Mouse (Mus musculus) forebrain, embryonic 15.5 days (tissue): ENCODE data around the gene Pih1d1. TPM values are rescaled to one million over a fixed set of nuclear protein-coding genes. Genes with fewer than 3 reads are reported as not detected.

Experiments
- ATAC-seq: fragments of 200-750 bp; cut with Nextera tagmentation; replicated peaks from 2 replicates; pipeline ENCODE4 v1.8.0; 2017; ENCODE audit warnings: mild to moderate bottlenecking, moderate TSS enrichment, moderate library complexity
- H3K27ac ChIP-seq: fragments of 300-500 bp; sonication (generic); replicated peaks from 2 replicates; pipeline ENCODE4 v1.5.1; 2015; ENCODE audit warnings: mild to moderate bottlenecking, inconsistent platforms
- H3K27me3 ChIP-seq: fragments of 300-500 bp; sonication (generic); 2 replicates; pipeline ENCODE4 v1.6.1; 2015; ENCODE audit warnings: inconsistent platforms
- H3K36me3 ChIP-seq: fragments of 300-500 bp; sonication (generic); 2 replicates; pipeline ENCODE4 v1.6.1; 2015; ENCODE audit warnings: mild to moderate bottlenecking, inconsistent platforms
- H3K4me1 ChIP-seq: fragments of 300-500 bp; sonication (generic); 2 replicates; pipeline ENCODE4 v1.6.1; 2015; ENCODE audit warnings: inconsistent platforms
- H3K4me2 ChIP-seq: fragments of 300-500 bp; sonication (generic); replicated peaks from 2 replicates; pipeline ENCODE4 v1.6.1; 2015; ENCODE audit warnings: mild to moderate bottlenecking, inconsistent platforms
- H3K4me3 ChIP-seq: fragments of 300-500 bp; sonication (generic); 2 replicates; pipeline ENCODE4 v1.5.1; 2015; ENCODE audit warnings: mild to moderate bottlenecking, inconsistent platforms
- H3K9ac ChIP-seq: fragments of 300-500 bp; sonication (generic); replicated peaks from 2 replicates; pipeline ENCODE4 v1.6.1; 2015; ENCODE audit warnings: mild to moderate bottlenecking, inconsistent platforms
- H3K9me3 ChIP-seq: fragments of 300-500 bp; sonication (generic); 2 replicates; pipeline ENCODE4 v1.6.1; 2016; ENCODE audit warnings: inconsistent platforms
- WGBS: fragments of 180-500 bp; shearing (Covaris S2); methylation state at CpG from one replicate; pipeline ENCODE4 v1.1.7; 2015; ENCODE audit warnings: mixed read lengths; 5-methylcytosine and 5-hydroxymethylcytosine counted together
- polyA plus RNA-seq: library from polyadenylated mRNA; unstranded; fragments of >200 nt; fragmentation: Nextera tagmentation; extraction: Ambion mirVana; gene quantifications from 2 replicates; pipeline ENCODE4 v1.2.1, GENCODE M21; 2015

Gene Pih1d1
- polyA plus RNA-seq, 1 experiment from 2014 or later: 96.0 TPM

- 0 out of 2 replicates have a peak, but pooled peaks cover 1% of the 10 kb centered on the region for H3K36me3 ChIP-seq
- WGBS: 2% methylated on average over 5 of the region's 5 CpGs
- H3K9ac ChIP-seq: peak overlapping the region; percentile 88
- H3K27ac ChIP-seq: peak overlapping the region; percentile 98
- peak overlapping the region; percentile 73 for H3K4me2 ChIP-seq
- no peaks in the 10 kb centered on the region for H3K27me3 ChIP-seq
- peaks cover 21% of the 10 kb centered on the region for H3K4me1 ChIP-seq
- H3K4me3 ChIP-seq: peak overlapping the region; percentile 79
- ATAC-seq: no peak
- no peaks in the 10 kb centered on the region for H3K9me3 ChIP-seq
These were observed 517 bp upstream of the Pih1d1 start for GRCm38 (mm10) chr7:45153586-45153985.

- 0 out of 2 replicates have a peak, but pooled peaks cover 2% of the 10 kb centered on the region for H3K36me3 ChIP-seq
- H3K4me3 ChIP-seq: peak overlapping the region; percentile 79
- no peaks in the 10 kb centered on the region for H3K9me3 ChIP-seq
- peak overlapping the region; percentile 98 for H3K27ac ChIP-seq
- H3K9ac ChIP-seq: 0 out of 2 replicates have a peak overlapping the region, but pooled peaks have one; percentile 6
- no peak for ATAC-seq
- peaks cover 21% of the 10 kb centered on the region for H3K4me1 ChIP-seq
- no peaks in the 10 kb centered on the region for H3K27me3 ChIP-seq
- 80% methylated on average over 12 of the region's 12 CpGs for WGBS
- peak overlapping the region; percentile 73 for H3K4me2 ChIP-seq
These were observed 951 bp downstream of the Pih1d1 start for GRCm38 (mm10) chr7:45154993-45155514.

GRCm38 (mm10) chr7:45155590-45155989, 1.5 kb downstream of the Pih1d1 start:
- Histone ChIP-seq H3K9me3 (no peaks in the 10 kb centered on the region), H3K4me3 (no peak overlapping the region; the same call in 1 of the 2 replicates), H3K9ac (no peak overlapping the region), H3K27me3 (no peaks in the 10 kb centered on the region), H3K36me3 (0 out of 2 replicates have a peak, but pooled peaks cover 2% of the 10 kb centered on the region), H3K4me1 (peaks cover 21% of the 10 kb centered on the region), H3K27ac (no peak overlapping the region), H3K4me2 (0 out of 2 replicates have a peak overlapping the region, but pooled peaks have one; percentile 73)
- 87% methylated on average over 9 of the region's 9 CpGs for WGBS
- ATAC-seq: no peak

GRCm38 (mm10) chr7:45156206-45156605, 2.1 kb downstream of the Pih1d1 start:
- Histone ChIP-seq H3K9me3 (no peaks in the 10 kb centered on the region), H3K9ac (no peak overlapping the region)
- 95% methylated on average over 15 of the region's 15 CpGs for WGBS

GRCm38 (mm10) chr7:45157459-45157858, 3.4 kb downstream of the Pih1d1 start:
- WGBS: 82% methylated on average over 14 of the region's 14 CpGs
- no peaks in the 10 kb centered on the region for H3K9me3 ChIP-seq
- H3K27ac ChIP-seq: no peak overlapping the region
- no peak overlapping the region for H3K4me3 ChIP-seq
- H3K27me3 ChIP-seq: no peaks in the 10 kb centered on the region
- H3K9ac ChIP-seq: no peak overlapping the region
- ATAC-seq: no peak
- peaks cover 23% of the 10 kb centered on the region for H3K4me1 ChIP-seq
- H3K4me2 ChIP-seq: no peak overlapping the region
- H3K36me3 ChIP-seq: 0 out of 2 replicates have a peak, but pooled peaks cover 2% of the 10 kb centered on the region

More at GRCm38 (mm10) chr7:45156206-45156605, 2.1 kb downstream of the Pih1d1 start:
- H3K36me3 ChIP-seq: 0 out of 2 replicates have a peak, but pooled peaks cover 2% of the 10 kb centered on the region
- peaks cover 15% of the 10 kb centered on the region for H3K4me1 ChIP-seq
- no peak overlapping the region for H3K27ac ChIP-seq
- H3K4me3 ChIP-seq: no peak overlapping the region
- ATAC-seq: no peak
- H3K27me3 ChIP-seq: no peaks in the 10 kb centered on the region
- no peak overlapping the region for H3K4me2 ChIP-seq

GRCm38 (mm10) chr7:45158991-45159390, 4.9 kb downstream of the Pih1d1 start:
- H3K4me1 ChIP-seq: peaks cover 28% of the 10 kb centered on the region
- WGBS: 93% methylated on average over 6 of the region's 6 CpGs
- H3K4me2 ChIP-seq: no peak overlapping the region
- H3K36me3 ChIP-seq: 0 out of 2 replicates have a peak, but pooled peaks cover 2% of the 10 kb centered on the region
- H3K4me3 ChIP-seq: no peak overlapping the region
- no peaks in the 10 kb centered on the region for H3K9me3 ChIP-seq
- no peak overlapping the region for H3K27ac ChIP-seq
- no peak overlapping the region for H3K9ac ChIP-seq
- no peak for ATAC-seq
- H3K27me3 ChIP-seq: peaks cover 9% of the 10 kb centered on the region

- Histone ChIP-seq H3K4me3 (no peak overlapping the region), H3K36me3 (0 out of 2 replicates have a peak, but pooled peaks cover 2% of the 10 kb centered on the region), H3K27me3 (peaks cover 22% of the 10 kb centered on the region), H3K4me1 (peaks cover 24% of the 10 kb centered on the region), H3K9me3 (no peaks in the 10 kb centered on the region), H3K4me2 (no peak overlapping the region), H3K9ac (no peak overlapping the region), H3K27ac (no peak overlapping the region)
- 91% methylated on average over 6 of the region's 6 CpGs for WGBS
- no peak for ATAC-seq
These were observed 6.3 kb downstream of the Pih1d1 start for GRCm38 (mm10) chr7:45160316-45160800.

- H3K4me1 ChIP-seq: peaks cover 24% of the 10 kb centered on the region
- H3K4me2 ChIP-seq: no peak overlapping the region
- H3K4me3 ChIP-seq: no peak overlapping the region
- H3K9me3 ChIP-seq: no peaks in the 10 kb centered on the region
- H3K27me3 ChIP-seq: peaks cover 27% of the 10 kb centered on the region
- ATAC-seq: no peak
- no peak overlapping the region for H3K27ac ChIP-seq
- 0 out of 2 replicates have a peak, but pooled peaks cover 2% of the 10 kb centered on the region for H3K36me3 ChIP-seq
- H3K9ac ChIP-seq: no peak overlapping the region
- 95% methylated on average over 3 of the region's 3 CpGs for WGBS
These were observed 6.8 kb downstream of the Pih1d1 start for GRCm38 (mm10) chr7:45160866-45161265.

GRCm38 (mm10) chr7:45161612-45162473, 7.7 kb downstream of the Pih1d1 start:
- Histone ChIP-seq H3K27ac (peak overlapping the region; percentile 26), H3K4me2 (peak overlapping the region; percentile 44), H3K4me1 (peaks cover 29% of the 10 kb centered on the region), H3K4me3 (peak overlapping the region; percentile 32), H3K9me3 (no peaks in the 10 kb centered on the region), H3K36me3 (0 out of 2 replicates have a peak, but pooled peaks cover 2% of the 10 kb centered on the region), H3K9ac (no peak overlapping the region; the same call in 1 of the 2 replicates), H3K27me3 (peaks cover 37% of the 10 kb centered on the region)
- WGBS: 4% methylated on average over 35 of the region's 35 CpGs
- peak; percentile 89 for ATAC-seq

- H3K27me3 ChIP-seq: peaks cover 40% of the 10 kb centered on the region
These were observed 8.4 kb downstream of the Pih1d1 start for GRCm38 (mm10) chr7:45162551-45162950.

GRCm38 (mm10) chr7:45162996-45163615, 9.0 kb downstream of the Pih1d1 start:
- Histone ChIP-seq H3K4me2 (no peak overlapping the region), H3K27ac (no peak overlapping the region), H3K27me3 (peaks cover 45% of the 10 kb centered on the region), H3K9ac (no peak overlapping the region), H3K9me3 (no peaks in the 10 kb centered on the region), H3K36me3 (0 out of 2 replicates have a peak, but pooled peaks cover 2% of the 10 kb centered on the region), H3K4me1 (peaks cover 40% of the 10 kb centered on the region), H3K4me3 (peak overlapping the region; percentile 49; the same call in 1 of the 2 replicates)
- ATAC-seq: no peak
- WGBS: 70% methylated on average over 9 of the region's 9 CpGs

More at GRCm38 (mm10) chr7:45162551-45162950, 8.4 kb downstream of the Pih1d1 start:
- H3K9me3 ChIP-seq: no peaks in the 10 kb centered on the region
- 0 out of 2 replicates have a peak, but pooled peaks cover 2% of the 10 kb centered on the region for H3K36me3 ChIP-seq
- no peak overlapping the region; the same call in 1 of the 2 replicates for H3K9ac ChIP-seq
- peak overlapping the region; percentile 32 for H3K4me3 ChIP-seq
- peaks cover 34% of the 10 kb centered on the region for H3K4me1 ChIP-seq
- 23% methylated on average over 6 of the region's 6 CpGs for WGBS
- ATAC-seq: no peak
- H3K4me2 ChIP-seq: peak overlapping the region; percentile 44
- H3K27ac ChIP-seq: peak overlapping the region; percentile 26
